Mouse (Mus musculus): ENCODE measurements at regions not wholly inside any gene's neighbourhood (a gene's known extent, or its start where the extent isn't known, plus 50 kb on each side); places are given as distances from the start of the nearest gene placed in this dataset.

DNA sequence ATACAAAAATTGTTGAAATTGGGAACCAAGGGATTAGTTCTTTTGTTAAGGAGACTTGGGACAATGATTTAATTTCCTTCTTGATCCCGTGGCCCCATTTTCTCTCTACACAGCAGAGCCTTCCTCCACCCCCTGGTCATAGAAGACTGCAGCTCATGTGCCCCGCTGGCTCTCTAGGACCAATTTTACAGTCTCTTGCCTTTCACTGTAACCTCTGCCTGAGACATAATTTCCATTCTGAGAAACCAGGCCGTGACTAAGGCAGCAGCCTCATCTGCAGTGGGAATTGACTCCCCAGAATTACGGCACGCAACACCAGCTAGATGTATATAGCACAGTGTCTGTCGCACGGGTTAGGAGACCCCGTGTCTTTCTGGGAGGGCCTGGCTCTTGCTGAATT lies 63.0 kb upstream of the Hpf1 start:
- TF ChIP-seq POLR2A (IDR thresholded peaks at IDR 0.05; ENCODE audit: insufficient read depth, low read length), result no peak
- no peak for TF ChIP-seq CTCF (IDR thresholded peaks at IDR 0.05; ENCODE audit: low read depth, low read length)
